ENCODE assay signal across 8 mouse cellular contexts in the genomic region with DNA sequence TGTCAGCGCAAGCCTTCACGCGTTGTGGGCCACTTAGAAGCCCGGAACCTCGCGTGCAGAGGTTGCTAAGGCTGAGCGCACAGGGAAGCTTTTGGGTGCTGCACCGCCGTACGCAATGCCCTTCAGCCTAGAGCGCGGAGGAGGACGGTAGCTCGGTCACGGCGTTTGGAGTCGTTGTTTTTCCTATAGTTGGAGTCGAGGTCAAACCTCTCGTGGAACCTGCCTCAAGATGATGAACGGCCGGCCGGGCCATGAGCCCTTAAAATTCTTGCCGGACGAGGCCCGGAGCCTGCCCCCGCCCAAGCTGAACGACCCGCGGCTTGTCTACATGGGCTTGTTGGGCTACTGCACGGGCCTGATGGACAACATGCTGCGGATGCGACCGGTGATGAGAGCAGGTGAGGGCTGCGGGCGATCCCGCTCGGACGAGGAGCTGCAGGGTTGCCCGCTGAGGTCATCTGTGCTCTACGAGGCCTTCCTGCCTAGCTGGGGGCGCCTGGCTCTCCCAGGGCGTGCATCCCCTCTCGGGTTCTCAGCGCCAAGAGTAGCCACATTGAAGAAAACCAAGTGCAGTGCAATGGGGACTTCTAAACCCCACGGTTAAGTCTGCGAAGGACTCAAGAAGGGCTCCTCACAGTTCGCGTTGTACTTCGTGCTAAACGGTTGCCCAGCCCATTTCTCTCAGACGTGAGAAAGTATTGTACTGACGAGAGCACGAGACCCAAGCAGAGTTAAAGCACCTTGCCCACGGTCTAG. TPM values are rescaled to one million over a fixed set of nuclear protein-coding genes. Genes with fewer than 3 reads are reported as not detected.
DNase-seq lines count a peak whose midpoint lies in the region; ATAC-seq lines count a peak whose summit lies in the region.

Ndufc2 (plus strand) TSS at position 44 of the 756 bp plus-strand sequence.

- H3K27ac ChIP-seq in embryonic facial prominence, embryonic 11.5 days (replicated peaks; ENCODE audit: low read depth, low read length), result no peak within 1 kb of the TSS

- no peaks in the 10 kb centered on the region for H3K27me3 ChIP-seq in embryonic facial prominence, embryonic 11.5 days (ENCODE audit: control insufficient read depth, insufficient read depth, low read length)

- no peaks in the 10 kb centered on the region for H3K9me3 ChIP-seq in embryonic facial prominence, embryonic 11.5 days (replicated peaks; ENCODE audit: control insufficient read depth, low read length)

- DNase-seq in 3T3-L1 (ENCODE audit: low read depth, low spot score) (peak; percentile 79), liver (peak; percentile 83)
- DNase-seq in adrenal gland, postnatal 14 days, result peak; percentile 90
- DNase-seq in embryonic facial prominence, embryonic 11.5 days (ENCODE audit: low spot score), result peak; percentile 89
- peak; percentile 96 for DNase-seq in heart, adult 11 months
- peak; percentile 84 for DNase-seq in kidney, adult 18-20 months
- peak; percentile 78 to 90 for DNase-seq in spleen, postnatal 4 days (ENCODE audit: low spot score in 2 of 2)

- peak within 1 kb of the TSS; percentile 71 for H3K4me3 ChIP-seq in embryonic facial prominence, embryonic 11.5 days (ENCODE audit: low read depth, low read length)

- ATAC-seq in embryonic facial prominence, embryonic 11.5 days (replicated peaks; ENCODE audit: insufficient number of reproducible peaks, low FRiP score, low TSS enrichment, low read depth), result peak; percentile 89
- ATAC-seq in monocyte, adult 5-6 weeks (replicated peaks; ENCODE audit: insufficient number of reproducible peaks, low FRiP score, low TSS enrichment, poor library complexity, severe bottlenecking), result peak; percentile 96

- H3K4me1 ChIP-seq in embryonic facial prominence, embryonic 11.5 days (ENCODE audit: control insufficient read depth, insufficient read depth, low read length), result no peaks in the 10 kb centered on the region

- H3K9ac ChIP-seq in embryonic facial prominence, embryonic 11.5 days (replicated peaks; ENCODE audit: low read length), result peak within 1 kb of the TSS; percentile 95

- peak within 1 kb of the TSS; percentile 64 for H3K4me2 ChIP-seq in embryonic facial prominence, embryonic 11.5 days (ENCODE audit: low read depth, low read length)

- no peaks in the 10 kb centered on the region for H3K36me3 ChIP-seq in embryonic facial prominence, embryonic 11.5 days (replicated peaks; ENCODE audit: control insufficient read depth, insufficient read depth, low read depth, low read length)

- under 1% methylated on average over 54 of the region's 54 CpGs for WGBS in embryonic facial prominence, embryonic 11.5 days

RNA-seq across cellular contexts. Expression of gene Ndufc2, which starts in this region (rescaled TPM):
- total RNA-seq in adrenal gland, postnatal 14 days (2021), result 443 and 493 TPM in 2 replicates
- polyA plus RNA-seq in embryonic facial prominence, embryonic 11.5 days (2014; fragmentation: Nextera tagmentation; extraction: Ambion mirVana), result 352 and 383 TPM in 2 replicates
- 50.0 to 98.9 TPM (median 90.5 TPM) in 3 replicates for total RNA-seq in monocyte, adult 5-6 weeks (2017)
